Mouse (Mus musculus): ENCODE measurements around the gene Sema3e.

Sema3e gene

GRCm38 (mm10) chr5:14088100-14088499 is 63.0 kb downstream of the Sema3e start:
- no peak for DNase-seq

- no peak for DNase-seq
Measured at GRCm38 (mm10) chr5:14089875-14090608, 65.0 kb downstream of the Sema3e start.

GRCm38 (mm10) chr5:14090609-14090969 is 65.5 kb downstream of the Sema3e start:
- DNase-seq = no peak

GRCm38 (mm10) chr5:14092262-14092776 is 67.2 kb downstream of the Sema3e start:
- DNase-seq = no peak

GRCm38 (mm10) chr5:14096196-14096595 is 71.1 kb downstream of the Sema3e start:
- DNase-seq = no peak

- DNase-seq = no peak
Measured at GRCm38 (mm10) chr5:14098677-14099076, 73.6 kb downstream of the Sema3e start.

GRCm38 (mm10) chr5:14107365-14107764 is 82.3 kb downstream of the Sema3e start:
- DNase-seq = no peak

GRCm38 (mm10) chr5:14109001-14109400 is 83.9 kb downstream of the Sema3e start:
- DNase-seq = no peak

GRCm38 (mm10) chr5:14111401-14111800 is 86.3 kb downstream of the Sema3e start:
- DNase-seq = no peak

GRCm38 (mm10) chr5:14121902-14122301 is 96.8 kb downstream of the Sema3e start:
- no peak for DNase-seq

- DNase-seq = no peak
Measured at GRCm38 (mm10) chr5:14126591-14126990, 101.5 kb downstream of the Sema3e start.

- no peak for DNase-seq
Measured at GRCm38 (mm10) chr5:14135929-14136328, 110.9 kb downstream of the Sema3e start.

GRCm38 (mm10) chr5:14138725-14139124 is 113.6 kb downstream of the Sema3e start:
- DNase-seq = no peak

GRCm38 (mm10) chr5:14162579-14162978 is 137.5 kb downstream of the Sema3e start:
- no peak for DNase-seq

GRCm38 (mm10) chr5:14163280-14163679 is 138.2 kb downstream of the Sema3e start:
- DNase-seq = no peak

- DNase-seq = no peak
Measured at GRCm38 (mm10) chr5:14167776-14168175, 142.7 kb downstream of the Sema3e start.

GRCm38 (mm10) chr5:14173355-14174183 is 148.5 kb downstream of the Sema3e start:
- no peak for DNase-seq

GRCm38 (mm10) chr5:14180571-14180970 is 155.5 kb downstream of the Sema3e start:
- DNase-seq = no peak

- DNase-seq = no peak
Measured at GRCm38 (mm10) chr5:14182156-14182555, 157.1 kb downstream of the Sema3e start.

GRCm38 (mm10) chr5:14195172-14195819 is 170.2 kb downstream of the Sema3e start:
- no peak for DNase-seq

- no peak for DNase-seq
Measured at GRCm38 (mm10) chr5:14198344-14199040, 173.4 kb downstream of the Sema3e start.

- DNase-seq = no peak
Measured at GRCm38 (mm10) chr5:14206794-14207193, 181.7 kb downstream of the Sema3e start.

GRCm38 (mm10) chr5:14209962-14210361 is 184.9 kb downstream of the Sema3e start:
- no peak for DNase-seq

All from kidney, adult 9 months (tissue).